Mouse (Mus musculus) liver, embryonic 14.5 days (tissue): ENCODE data around the gene Ints6.

Source experiments
- CTCF ChIP-seq: IDR thresholded peaks from 2 replicates; pipeline ENCODE4 v1.5.1; 2016; ENCODE audit warnings: antibody characterized with exemption, low read depth, control low read depth
- EP300 ChIP-seq: IDR thresholded peaks from 2 replicates; pipeline ENCODE4 v1.6.1; 2016; ENCODE audit warnings: antibody characterized with exemption, low read depth

DNA sequence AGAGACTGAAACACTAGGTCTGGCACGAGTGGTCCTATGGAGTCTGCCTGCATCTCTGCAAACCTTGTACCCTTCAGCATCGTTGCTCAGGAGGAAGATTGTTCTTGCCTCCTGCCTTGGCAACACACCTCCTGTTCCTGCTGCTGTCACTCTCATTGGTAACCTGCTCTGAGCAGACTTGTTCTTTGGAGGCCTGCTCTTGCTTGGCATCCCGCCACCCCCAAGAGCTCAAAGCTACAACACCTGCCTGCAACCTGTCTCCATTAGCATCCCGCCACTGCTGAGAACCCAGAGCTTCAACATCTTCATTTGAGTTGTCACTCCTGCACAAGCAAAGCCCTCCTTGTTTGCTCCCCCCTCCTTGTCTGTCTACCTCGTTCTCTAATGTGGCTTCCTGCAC is 133.0 kb downstream of the Ints6 start:
- TF ChIP-seq CTCF: no peak
- no peak for TF ChIP-seq EP300
